Mouse (Mus musculus) cerebellum, adult 2 months (tissue): Measurements from ENCODE around the gene Atrnl1. TPM values are rescaled to one million over a fixed set of nuclear protein-coding genes. Genes with fewer than 3 reads are reported as not detected.
A peak's percentile ranks its signal among the peaks of the same experiment; 100 is the strongest.
"Not testable (repeated sequence)": the region's sequence is repeated elsewhere in the genome, so short reads cannot be mapped to it uniquely, and the experiment has no call there.

Experiments used
- DNase-seq, 2 experiments: peaks; one replicate each; pipeline ENCODE4 v3.0.0; 2021
- H3K27ac ChIP-seq: fragments of 200-500 bp; 2 replicates; pipeline ENCODE4 v1.5.1; 2012; ENCODE audit warnings: low read length, control low read depth, inconsistent platforms; ENCODE audit not compliant: insufficient read depth
- H3K27me3 ChIP-seq: fragments of 200-500 bp; 2 replicates; pipeline ENCODE4 v1.6.1; 2012; ENCODE audit warnings: inconsistent platforms, mild to moderate bottlenecking, low read length, moderate library complexity; ENCODE audit not compliant: control insufficient read depth, insufficient read depth
- H3K4me1 ChIP-seq: fragments of 200-500 bp; 2 replicates; pipeline ENCODE4 v1.6.1; 2011; ENCODE audit warnings: low read length; ENCODE audit not compliant: control insufficient read depth, insufficient read depth
- H3K4me3 ChIP-seq: fragments of 200-500 bp; replicated peaks from 2 replicates; pipeline ENCODE3; 2011; ENCODE audit warnings: mild to moderate bottlenecking, low read depth, low read length, control low read depth; ENCODE audit not compliant: insufficient read depth
- CTCF ChIP-seq: fragments of 200-500 bp; IDR thresholded peaks from 2 replicates; pipeline ENCODE4 v1.5.1; 2011; ENCODE audit warnings: low read depth, mild to moderate bottlenecking, control low read depth, low read length, moderate library complexity, borderline replicate concordance; ENCODE audit not compliant: insufficient read depth
- POLR2A ChIP-seq: fragments of 200-500 bp; IDR thresholded peaks from 2 replicates; pipeline ENCODE4 v1.6.1; 2011; ENCODE audit warnings: low read length, control low read depth, borderline replicate concordance; ENCODE audit not compliant: insufficient read depth
- WGBS: fragments of 180-500 bp; shearing (Covaris S2); methylation state at CpG from one replicate; pipeline ENCODE4 v1.1.7; 2018; 5-methylcytosine and 5-hydroxymethylcytosine counted together
- polyA plus RNA-seq: library from polyadenylated mRNA; depleted of rRNA; stranded (reverse); fragments of >200 nt; gene quantifications from 2 replicates; pipeline ENCODE4 v1.2.3, GENCODE M21; 2012

The Atrnl1 gene
- polyA plus RNA-seq, 1 experiment = 21.5 TPM

DNA sequence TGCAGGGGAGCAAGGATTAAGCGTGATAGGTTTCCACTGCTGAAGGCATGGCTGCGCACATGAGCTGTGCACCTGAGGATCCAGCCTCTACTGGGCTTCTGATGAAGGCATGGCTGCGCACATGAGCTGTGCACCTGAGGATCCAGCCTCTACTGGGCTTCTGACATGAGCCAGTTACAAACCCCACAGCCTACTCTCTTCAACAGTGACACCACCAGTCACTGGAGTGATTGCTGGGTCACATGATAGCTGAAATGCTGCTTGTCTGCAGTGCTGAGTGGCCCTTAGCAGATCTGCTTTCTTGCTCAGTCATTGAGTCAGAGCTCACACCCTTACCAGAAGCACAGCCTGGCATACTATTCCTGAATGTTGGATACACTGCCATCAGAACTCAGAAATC, 68.6 kb downstream of the Atrnl1 start:
- 91% methylated on average over 3 of the region's 3 CpGs for WGBS
- TF ChIP-seq CTCF = no peak
- TF ChIP-seq POLR2A = no peak
- H3K4me3 ChIP-seq = no peak overlapping the region
- no peak overlapping the region for H3K27ac ChIP-seq
- no peak for DNase-seq
- H3K27me3 ChIP-seq = no peaks in the 10 kb centered on the region
- H3K4me1 ChIP-seq = no peaks in the 10 kb centered on the region

DNA sequence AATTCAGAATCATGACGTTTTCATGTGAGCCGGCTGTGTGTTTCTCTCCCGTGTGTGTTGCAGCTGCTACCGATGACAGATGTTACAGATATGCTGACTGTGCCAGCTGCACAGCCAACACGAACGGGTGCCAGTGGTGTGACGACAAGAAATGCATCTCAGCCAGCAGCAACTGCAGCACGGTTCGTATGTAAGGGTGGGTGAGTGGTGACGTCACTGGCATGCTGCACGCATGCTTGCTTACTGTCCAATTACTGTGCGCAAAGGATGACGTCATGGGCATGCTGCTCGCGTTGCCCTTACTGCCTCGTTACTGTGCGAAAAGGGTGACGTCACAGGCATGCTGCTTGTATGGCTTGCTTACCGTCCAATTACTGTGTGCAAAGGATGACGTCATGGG, 75.8 kb downstream of the Atrnl1 start:
- no peaks in the 10 kb centered on the region for H3K4me1 ChIP-seq
- WGBS = 56% methylated on average over 20 of the region's 20 CpGs
- TF ChIP-seq POLR2A = no peak
- TF ChIP-seq CTCF = no peak
- H3K27me3 ChIP-seq = no peaks in the 10 kb centered on the region
- no peak overlapping the region for H3K4me3 ChIP-seq
- no peak overlapping the region for H3K27ac ChIP-seq
- no peak for DNase-seq

GRCm38 (mm10) chr19:57692566-57692965, 81.7 kb downstream of the Atrnl1 start:
- WGBS = 84% methylated on average over 3 of the region's 3 CpGs
- DNase-seq = no peak
- TF ChIP-seq CTCF = no peak
- no peak for TF ChIP-seq POLR2A

DNA sequence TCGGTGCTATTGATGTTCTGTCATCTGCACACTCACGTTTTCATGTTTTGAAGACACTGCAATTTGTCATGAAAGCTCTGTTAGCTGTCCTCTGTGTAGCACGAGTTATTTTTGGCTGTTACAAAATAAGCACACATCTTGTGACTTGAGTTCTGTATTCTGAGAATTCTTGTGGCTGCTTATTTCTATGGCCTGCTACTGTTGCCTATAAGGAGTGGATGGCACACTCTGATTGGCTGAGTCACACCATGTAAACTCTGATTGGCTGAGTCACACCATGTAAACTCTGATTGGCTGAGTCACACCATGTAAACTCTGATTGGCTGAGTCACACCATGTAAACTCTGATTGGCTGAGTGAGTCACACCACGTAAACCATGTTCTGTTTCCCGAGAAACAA, 85.9 kb downstream of the Atrnl1 start:
- not testable (repeated sequence) for DNase-seq, H3K4me3 ChIP-seq, H3K27me3 ChIP-seq, H3K27ac ChIP-seq, H3K4me1 ChIP-seq
- 92% methylated on average over 5 of the region's 5 CpGs for WGBS

More at GRCm38 (mm10) chr19:57692566-57692965, 81.7 kb downstream of the Atrnl1 start:
- Histone ChIP-seq H3K27ac (no peak overlapping the region), H3K4me3 (no peak overlapping the region), H3K27me3 (no peaks in the 10 kb centered on the region), H3K4me1 (no peaks in the 10 kb centered on the region)

DNA sequence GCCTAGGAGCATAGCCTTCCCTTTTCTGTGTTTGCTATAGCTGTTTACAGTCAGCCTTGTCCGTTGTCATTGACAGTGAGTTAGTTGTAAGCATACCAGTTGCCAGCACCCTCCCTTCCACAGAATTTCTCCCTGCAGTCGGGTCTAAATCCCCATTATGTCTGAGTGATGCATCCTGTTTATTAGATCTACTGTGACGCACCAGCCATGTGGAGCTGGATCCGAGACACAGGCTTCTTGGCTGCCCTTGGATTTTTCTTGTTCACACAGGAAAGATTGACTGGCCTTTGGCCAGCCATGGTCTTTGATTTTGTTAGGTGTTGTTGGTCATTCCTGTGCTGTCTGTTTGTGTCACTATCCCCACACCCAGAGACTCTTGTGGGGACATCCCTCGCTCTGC, 102.3 kb downstream of the Atrnl1 start:
- no peak overlapping the region for H3K27ac ChIP-seq

GRCm38 (mm10) chr19:57724920-57725319, 114.1 kb downstream of the Atrnl1 start:
- Histone ChIP-seq H3K4me1 (peaks cover 2% of the 10 kb centered on the region; the same call in 1 of the 2 replicates), H3K27ac (no peak overlapping the region), H3K27me3 (no peaks in the 10 kb centered on the region), H3K4me3 (no peak overlapping the region)
- TF ChIP-seq POLR2A = no peak
- peak; percentile 36; the same call in 1 of the 2 replicates for TF ChIP-seq CTCF
- DNase-seq = peak in 1 of 2 experiments; percentile 16
- WGBS = 78% methylated on average over 6 of the region's 6 CpGs

More for the DNA sequence above, 102.3 kb downstream of the Atrnl1 start:
- TF ChIP-seq POLR2A (no peak), CTCF (no peak)
- no peak for DNase-seq
- H3K4me1 ChIP-seq = no peaks in the 10 kb centered on the region
- no peaks in the 10 kb centered on the region for H3K27me3 ChIP-seq
- WGBS = 35% methylated on average over 5 of the region's 5 CpGs
- no peak overlapping the region for H3K4me3 ChIP-seq

DNA sequence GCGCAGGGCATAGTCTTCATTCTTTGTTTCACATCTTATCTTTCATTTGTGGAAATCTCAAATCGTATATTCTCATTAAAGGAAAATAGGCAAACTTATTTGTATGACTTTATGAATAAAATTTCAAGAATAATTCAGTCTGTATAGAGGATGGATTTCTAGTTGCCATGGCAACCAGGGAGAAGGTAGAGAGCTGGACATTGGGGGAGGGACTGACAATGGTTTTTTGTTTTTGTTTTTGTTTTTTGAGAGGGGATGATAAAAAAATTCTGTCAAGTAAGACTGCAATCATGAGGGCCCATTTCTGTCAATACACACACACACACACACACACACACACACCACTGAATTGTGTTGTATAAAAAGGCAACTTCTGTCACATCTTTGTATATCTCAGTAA, 114.5 kb downstream of the Atrnl1 start:
- no peak overlapping the region for H3K27ac ChIP-seq
- no peak for TF ChIP-seq POLR2A
- TF ChIP-seq CTCF = no peak
- DNase-seq = no peak
- 95% methylated on average over 2 of the region's 2 CpGs for WGBS
- H3K4me3 ChIP-seq = no peak overlapping the region
- peaks cover 2% of the 10 kb centered on the region; the same call in 1 of the 2 replicates for H3K4me1 ChIP-seq
- H3K27me3 ChIP-seq = no peaks in the 10 kb centered on the region

DNA sequence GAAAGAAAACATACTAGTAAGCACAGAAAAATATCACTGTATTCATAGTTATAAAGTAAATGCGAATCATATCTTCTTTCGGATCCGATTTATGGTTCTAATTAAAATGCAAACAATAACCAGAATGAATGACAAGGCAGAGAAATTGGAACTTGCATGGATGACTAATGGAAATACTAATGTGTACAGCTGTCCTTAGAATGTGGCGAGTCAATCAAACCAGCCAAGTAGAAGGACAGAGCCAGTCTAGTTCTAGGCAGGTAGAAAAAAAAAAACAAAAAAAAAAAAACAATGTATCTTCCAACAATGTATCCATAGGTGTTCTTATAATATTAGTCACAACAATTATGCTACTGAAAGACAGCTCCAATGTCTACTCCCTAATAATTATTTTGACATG, 116.2 kb downstream of the Atrnl1 start:
- Histone ChIP-seq H3K4me3 (no peak overlapping the region), H3K27me3 (no peaks in the 10 kb centered on the region), H3K27ac (no peak overlapping the region), H3K4me1 (peaks cover 2% of the 10 kb centered on the region; the same call in 1 of the 2 replicates)
- 88% methylated on average over 4 of the region's 4 CpGs for WGBS
- no peak for TF ChIP-seq CTCF
- no peak for TF ChIP-seq POLR2A
- DNase-seq = no peak

DNA sequence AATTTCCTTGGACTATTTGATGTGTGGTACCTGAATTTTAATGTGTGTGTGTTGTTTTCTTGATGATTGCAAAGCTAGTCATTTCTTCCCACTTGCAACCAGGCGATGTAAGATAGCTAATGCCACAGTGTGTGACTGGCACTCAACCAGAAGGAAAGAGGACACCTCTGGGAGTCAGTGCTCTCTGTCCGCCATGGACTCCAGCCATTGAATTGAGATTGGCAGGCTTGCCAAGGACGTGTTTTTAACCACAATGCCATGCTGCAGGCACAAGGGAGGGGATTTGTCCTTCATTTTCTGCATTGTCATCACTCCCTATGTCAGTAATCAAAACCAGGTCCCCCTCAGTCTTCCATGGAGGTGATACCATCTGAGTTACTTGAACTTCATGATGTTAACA, 126.6 kb downstream of the Atrnl1 start:
- 15% methylated on average over 3 of the region's 3 CpGs for WGBS
- no peak for TF ChIP-seq CTCF
- no peak for TF ChIP-seq POLR2A

More for the DNA sequence above, 126.6 kb downstream of the Atrnl1 start:
- H3K4me3 ChIP-seq = no peak overlapping the region
- no peak for DNase-seq
- H3K4me1 ChIP-seq = no peaks in the 10 kb centered on the region
- no peak overlapping the region for H3K27ac ChIP-seq
- no peaks in the 10 kb centered on the region for H3K27me3 ChIP-seq
